Mouse (Mus musculus) monocyte, adult 5-6 weeks (primary cell): ENCODE data around the gene Fpr-rs6. TPM values are rescaled to one million over a fixed set of nuclear protein-coding genes. Genes with fewer than 3 reads are reported as not detected.

Experiments
- ATAC-seq: fragments of 153-309, 156-312 bp; replicated peaks from 2 replicates; pipeline ENCODE4 v1.8.0; 2017; ENCODE audit warnings: mild to moderate bottlenecking; ENCODE audit not compliant: low TSS enrichment, insufficient number of reproducible peaks, severe bottlenecking, poor library complexity, low FRiP score
- total RNA-seq: library from RNA; stranded (forward); fragments of 200-1000, 200-491, 200-594 nt; gene quantifications from 3 replicates; pipeline ENCODE4 v1.2.3, GENCODE M21; 2017

Gene Fpr-rs6
- not detected in 3 replicates for total RNA-seq

DNA sequence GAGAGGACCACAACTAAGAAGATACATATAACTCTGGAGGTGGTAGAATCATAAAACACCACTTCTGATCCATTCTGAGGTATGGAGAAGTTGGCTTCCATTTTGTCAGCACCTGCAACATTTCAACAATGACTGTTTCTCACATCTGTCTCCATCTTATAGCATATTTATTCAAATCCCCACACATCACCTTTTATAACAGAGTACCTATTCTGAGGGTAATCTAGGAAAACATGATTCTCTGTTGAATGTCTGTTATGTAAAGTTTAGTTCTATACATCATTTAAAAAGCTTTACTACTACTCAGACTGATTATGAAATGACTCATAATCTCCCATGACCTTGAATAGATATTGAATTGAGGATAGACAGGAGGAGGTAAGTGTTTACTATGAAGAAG, at the start of gene Fpr-rs6:
Gene Fpr-rs6 (minus strand): TSS at position 101 of the 400 bp plus-strand sequence.
- ATAC-seq = no peak

Other genes with a start within 250 kb of the Fpr-rs6 start
- gene Vmn2r104, start 134.8 kb downstream of the Fpr-rs6 start, total RNA-seq = not detected in 3 replicates
- not detected in 3 replicates for gene Fpr-rs7, start 68.9 kb downstream of the Fpr-rs6 start, total RNA-seq
- not detected in 3 replicates for gene Vmn2r105, start 52.0 kb upstream of the Fpr-rs6 start, total RNA-seq
- gene Vmn2r106, start 102.5 kb upstream of the Fpr-rs6 start, total RNA-seq = not detected in 3 replicates
- not detected in 3 replicates for gene Vmn2r107, start 162.1 kb upstream of the Fpr-rs6 start, total RNA-seq
- not detected in 3 replicates for gene Vmn1r224, start 231.0 kb upstream of the Fpr-rs6 start, total RNA-seq